Comparison of ENCODE assay signal across 11 mouse cellular contexts in the genomic region with DNA sequence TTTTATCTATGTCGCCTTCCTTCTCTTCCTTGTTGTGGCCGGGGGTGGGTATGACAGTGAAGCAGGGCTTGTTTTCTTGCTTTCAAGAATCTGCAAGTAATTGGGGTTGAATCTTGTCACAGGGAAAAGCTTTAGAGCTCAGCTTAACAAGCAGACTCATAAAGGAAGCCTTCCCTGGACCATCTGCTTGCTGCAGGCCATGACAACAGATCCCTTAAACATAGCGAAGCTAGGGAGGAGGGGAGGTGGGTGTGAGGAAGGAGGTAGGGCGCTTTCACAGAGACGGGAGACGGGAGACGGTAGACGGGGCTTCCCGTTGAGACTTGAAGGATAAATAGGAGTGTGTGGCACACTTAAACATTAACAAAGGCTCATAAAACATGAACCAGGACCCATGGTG.
DNase-seq lines count a peak whose midpoint lies in the region; ATAC-seq and TF ChIP-seq lines count a peak whose summit lies in the region.
"Had no signal": no experiment of that assay in that cellular context is flagged by ENCODE, and none has a peak within 500 bp of the region (broad histone marks: within the 10 kb centered on the region; RNA-seq: fewer than 3 reads in every experiment).

No protein-coding gene starts in this region.

- no peak overlapping the region for H3K4me3 ChIP-seq in cortical plate, adult 2 months (ENCODE audit: insufficient read depth, low read length)
- H3K4me3 ChIP-seq: embryonic facial prominence, embryonic 15.5 days had no signal

- peak; percentile 59 for DNase-seq in layer of hippocampus, adult 11-12 months (ENCODE audit: low spot score)
- DNase-seq in layer of hippocampus, postnatal 10 days (ENCODE audit: low spot score in 2 of 2), result no peak
- DNase-seq in left cerebral cortex, postnatal 14 days (ENCODE audit: low spot score in 2 of 2), result peak; percentile 70 to 77
- DNase-seq in urinary bladder, postnatal 25 days (ENCODE audit: low spot score), result no peak
- DNase-seq in adrenal gland, postnatal 4 days (ENCODE audit: low spot score in 2 of 2), result no peak
- DNase-seq: cerebellum, adult 9-11 months; kidney, postnatal 25 days had no signal

- intact Hi-C loops in left cerebral cortex, postnatal 14 days (cut with DNase I), result loop anchor here (5.0 kb wide), 2 partner anchors 57 to 302 kb away; no protein-coding TSS in a partner anchor

- no peak for TF ChIP-seq CTCF in cortical plate, adult 2 months (IDR thresholded peaks at IDR 0.05; ENCODE audit: extremely low read depth, insufficient read depth, low read length)

- peaks cover 1% of the 10 kb centered on the region; the same call in 1 of the 2 replicates for H3K4me1 ChIP-seq in cortical plate, adult 2 months (ENCODE audit: control insufficient read depth, insufficient read depth, low read length)
- H3K4me1 ChIP-seq: embryonic facial prominence, embryonic 15.5 days had no signal

- peak overlapping the region; percentile 91 for H3K27ac ChIP-seq in cortical plate, adult 2 months (ENCODE audit: insufficient read depth, low read length)
- H3K27ac ChIP-seq: embryonic facial prominence, embryonic 15.5 days; liver, embryonic 14.5 days had no signal

- TF ChIP-seq POLR2A in cortical plate, adult 2 months (IDR thresholded peaks at IDR 0.05; ENCODE audit: extremely low read depth, insufficient read depth, low read length), result no peak

- peak; percentile 69 for ATAC-seq in frontal cortex, adult (ENCODE audit: low TSS enrichment)

Comparison
In these comparisons a context has a peak if more than half of its experiments do, and no peak if none do; other contexts are left out.
1. DNase-seq: peak in layer of hippocampus, adult 11-12 months (single experiment) and left cerebral cortex, postnatal 14 days (2 of 2); none in layer of hippocampus, postnatal 10 days (0 of 2), urinary bladder, postnatal 25 days (single experiment) and adrenal gland, postnatal 4 days (0 of 2).